Mouse (Mus musculus): ENCODE measurements around the gene Espl1. TPM values are rescaled to one million over a fixed set of nuclear protein-coding genes. Genes with fewer than 3 reads are reported as not detected.
"Not testable (repeated sequence)": the region's sequence is repeated elsewhere in the genome, so short reads cannot be mapped to it uniquely, and the experiment has no call there.

The Espl1 gene
- polyA plus RNA-seq, 1 experiment from 2014 or later: 2.8 TPM

- Histone ChIP-seq H3K4me3 (replicated peaks) (no peak overlapping the region), H3K9me3 (replicated peaks) (no peaks in the 10 kb centered on the region), H3K9ac (replicated peaks) (no peak overlapping the region), H3K4me2 (no peak overlapping the region), H3K27ac (replicated peaks) (no peak overlapping the region), H3K27me3 (replicated peaks) (no peaks in the 10 kb centered on the region), H3K4me1 (no peaks in the 10 kb centered on the region), H3K36me3 (no peaks in the 10 kb centered on the region)
- ATAC-seq (ENCODE audit: low FRiP score): no peak
Measured at GRCm38 (mm10) chr15:102311489-102311888, 15.4 kb downstream of the Espl1 start.

- Histone ChIP-seq H3K9ac (replicated peaks) (no peak overlapping the region), H3K4me2 (no peak overlapping the region), H3K4me3 (replicated peaks) (no peak overlapping the region), H3K36me3 (no peaks in the 10 kb centered on the region), H3K9me3 (replicated peaks) (no peaks in the 10 kb centered on the region), H3K4me1 (no peaks in the 10 kb centered on the region), H3K27me3 (replicated peaks) (no peaks in the 10 kb centered on the region), H3K27ac (replicated peaks) (no peak overlapping the region)
- ATAC-seq (ENCODE audit: low FRiP score): no peak
- 91% methylated on average over 8 of the region's 8 CpGs for WGBS
Measured at GRCm38 (mm10) chr15:102315292-102315691, 19.2 kb downstream of the Espl1 start.

GRCm38 (mm10) chr15:102316263-102316662, 20.2 kb downstream of the Espl1 start:
- ATAC-seq (ENCODE audit: low FRiP score): no peak
- WGBS: 88% methylated on average over 6 of the region's 6 CpGs
- H3K27ac ChIP-seq (replicated peaks): no peak overlapping the region

GRCm38 (mm10) chr15:102324654-102325473, 28.8 kb downstream of the Espl1 start:
- Histone ChIP-seq H3K9ac (replicated peaks) (no peak overlapping the region), H3K36me3 (peaks cover 16% of the 10 kb centered on the region), H3K27ac (replicated peaks) (no peak overlapping the region), H3K9me3 (replicated peaks) (no peaks in the 10 kb centered on the region), H3K27me3 (replicated peaks) (no peaks in the 10 kb centered on the region), H3K4me1 (peaks cover 23% of the 10 kb centered on the region), H3K4me2 (peak overlapping the region; percentile 75), H3K4me3 (replicated peaks) (no peak overlapping the region)
- ATAC-seq (ENCODE audit: low FRiP score): no peak
- WGBS: 72% methylated on average over 12 of the region's 12 CpGs

More at GRCm38 (mm10) chr15:102316263-102316662, 20.2 kb downstream of the Espl1 start:
- no peaks in the 10 kb centered on the region for H3K4me1 ChIP-seq
- no peaks in the 10 kb centered on the region for H3K36me3 ChIP-seq
- no peaks in the 10 kb centered on the region for H3K27me3 ChIP-seq (replicated peaks)
- H3K4me3 ChIP-seq (replicated peaks): no peak overlapping the region
- H3K9ac ChIP-seq (replicated peaks): no peak overlapping the region
- H3K9me3 ChIP-seq (replicated peaks): no peaks in the 10 kb centered on the region
- no peak overlapping the region for H3K4me2 ChIP-seq

GRCm38 (mm10) chr15:102326022-102326576, 30.0 kb downstream of the Espl1 start, which contains the start of gene Pfdn5:
TSS of gene Pfdn5 (plus strand) at chr15:102326116.
- peak within 1 kb of the TSS; percentile 86 for H3K4me3 ChIP-seq (replicated peaks)
- H3K27ac ChIP-seq (replicated peaks): peak within 1 kb of the TSS; percentile 84
- H3K4me2 ChIP-seq: peak within 1 kb of the TSS; percentile 75
- under 1% methylated on average over 40 of the region's 40 CpGs for WGBS
- H3K9ac ChIP-seq (replicated peaks): peak within 1 kb of the TSS; percentile 85
- peaks cover 27% of the 10 kb centered on the region for H3K4me1 ChIP-seq
- peak; percentile 94 for ATAC-seq (ENCODE audit: low FRiP score)
- H3K9me3 ChIP-seq (replicated peaks): no peaks in the 10 kb centered on the region
- H3K36me3 ChIP-seq: peaks cover 25% of the 10 kb centered on the region
- no peaks in the 10 kb centered on the region for H3K27me3 ChIP-seq (replicated peaks)

GRCm38 (mm10) chr15:102326892-102327291, 30.8 kb downstream of the Espl1 start:
- no peaks in the 10 kb centered on the region for H3K9me3 ChIP-seq (replicated peaks)
- peak overlapping the region; percentile 85 for H3K9ac ChIP-seq (replicated peaks)
- ATAC-seq (ENCODE audit: low FRiP score): no peak
- H3K36me3 ChIP-seq: peaks cover 25% of the 10 kb centered on the region
- no peaks in the 10 kb centered on the region for H3K27me3 ChIP-seq (replicated peaks)
- H3K4me1 ChIP-seq: peaks cover 31% of the 10 kb centered on the region
- H3K4me2 ChIP-seq: peak overlapping the region; percentile 75
- 70% methylated on average over 8 of the region's 8 CpGs for WGBS
- peak overlapping the region; percentile 86 for H3K4me3 ChIP-seq (replicated peaks)
- H3K27ac ChIP-seq (replicated peaks): no peak overlapping the region

GRCm38 (mm10) chr15:102331610-102332015, 35.5 kb downstream of the Espl1 start, which contains the start of gene Myg1:
TSS of gene Myg1 (plus strand) at chr15:102331709.
- peak; percentile 94 for ATAC-seq (ENCODE audit: low FRiP score)
- Histone ChIP-seq H3K27me3 (replicated peaks) (no peaks in the 10 kb centered on the region), H3K4me1 (peaks cover 47% of the 10 kb centered on the region), H3K9ac (replicated peaks) (peak within 1 kb of the TSS; percentile 68), H3K4me2 (peak within 1 kb of the TSS; percentile 82), H3K9me3 (replicated peaks) (no peaks in the 10 kb centered on the region), H3K36me3 (peaks cover 62% of the 10 kb centered on the region), H3K27ac (replicated peaks) (peak within 1 kb of the TSS; percentile 78), H3K4me3 (replicated peaks) (peak within 1 kb of the TSS; percentile 63)
- WGBS: under 1% methylated on average over 30 of the region's 30 CpGs

GRCm38 (mm10) chr15:102335254-102335653, 39.2 kb downstream of the Espl1 start:
- H3K4me2 ChIP-seq: no peak overlapping the region
- ATAC-seq (ENCODE audit: low FRiP score): no peak
- H3K4me3 ChIP-seq (replicated peaks): no peak overlapping the region
- no peak overlapping the region for H3K9ac ChIP-seq (replicated peaks)
- no peaks in the 10 kb centered on the region for H3K9me3 ChIP-seq (replicated peaks)
- no peak overlapping the region for H3K27ac ChIP-seq (replicated peaks)
- peaks cover 29% of the 10 kb centered on the region for H3K4me1 ChIP-seq
- peaks cover 78% of the 10 kb centered on the region for H3K36me3 ChIP-seq
- H3K27me3 ChIP-seq (replicated peaks): no peaks in the 10 kb centered on the region
- 89% methylated on average over 8 of the region's 8 CpGs for WGBS

GRCm38 (mm10) chr15:102335925-102336324, 39.9 kb downstream of the Espl1 start:
- Histone ChIP-seq H3K36me3 (peaks cover 76% of the 10 kb centered on the region), H3K4me1 (peaks cover 27% of the 10 kb centered on the region)
- not testable (repeated sequence) for H3K27me3 ChIP-seq (replicated peaks); H3K27ac ChIP-seq (replicated peaks); H3K9ac ChIP-seq (replicated peaks); ATAC-seq (ENCODE audit: low FRiP score); H3K9me3 ChIP-seq (replicated peaks); H3K4me3 ChIP-seq (replicated peaks); H3K4me2 ChIP-seq
- WGBS: 94% methylated on average over 5 of the region's 5 CpGs

- Histone ChIP-seq H3K27ac (replicated peaks) (no peak overlapping the region), H3K4me1 (peaks cover 21% of the 10 kb centered on the region), H3K9ac (replicated peaks) (no peak overlapping the region), H3K9me3 (replicated peaks) (no peaks in the 10 kb centered on the region), H3K36me3 (peaks cover 76% of the 10 kb centered on the region), H3K4me3 (replicated peaks) (no peak overlapping the region), H3K4me2 (no peak overlapping the region), H3K27me3 (replicated peaks) (no peaks in the 10 kb centered on the region)
- no peak for ATAC-seq (ENCODE audit: low FRiP score)
- 95% methylated on average over 4 of the region's 4 CpGs for WGBS
Measured at GRCm38 (mm10) chr15:102336946-102337345, 40.9 kb downstream of the Espl1 start.

- no peak for ATAC-seq (ENCODE audit: low FRiP score)
- Histone ChIP-seq H3K4me3 (replicated peaks) (no peak overlapping the region), H3K9me3 (replicated peaks) (no peaks in the 10 kb centered on the region), H3K4me1 (no peaks in the 10 kb centered on the region), H3K4me2 (no peak overlapping the region), H3K27me3 (replicated peaks) (no peaks in the 10 kb centered on the region), H3K36me3 (peaks cover 60% of the 10 kb centered on the region), H3K27ac (replicated peaks) (no peak overlapping the region), H3K9ac (replicated peaks) (no peak overlapping the region)
- WGBS: 78% methylated on average over 5 of the region's 5 CpGs
Measured at GRCm38 (mm10) chr15:102339612-102340011, 43.5 kb downstream of the Espl1 start.

GRCm38 (mm10) chr15:102341580-102341979, 45.5 kb downstream of the Espl1 start:
- Histone ChIP-seq H3K4me3 (replicated peaks) (no peak overlapping the region), H3K4me1 (no peaks in the 10 kb centered on the region), H3K27ac (replicated peaks) (no peak overlapping the region), H3K27me3 (replicated peaks) (no peaks in the 10 kb centered on the region), H3K9ac (replicated peaks) (no peak overlapping the region), H3K9me3 (replicated peaks) (no peaks in the 10 kb centered on the region), H3K4me2 (no peak overlapping the region), H3K36me3 (peaks cover 54% of the 10 kb centered on the region)
- 6% methylated on average over 1 of the region's 1 CpGs for WGBS
- no peak for ATAC-seq (ENCODE audit: low FRiP score)

All from neural tube, embryonic 15.5 days (tissue).